Mouse (Mus musculus) kidney, embryonic 14.5 days (tissue): Measurements from ENCODE around the gene Cryzl1. TPM values are rescaled to one million over a fixed set of nuclear protein-coding genes. Genes with fewer than 3 reads are reported as not detected.

Source experiments
- ATAC-seq: fragments of 200-750 bp; cut with Nextera tagmentation; 2 replicates; pipeline ENCODE4 v1.8.0; 2017; ENCODE audit warnings: moderate number of reproducible peaks, mild to moderate bottlenecking, moderate TSS enrichment, moderate library complexity; ENCODE audit not compliant: low FRiP score, low TSS enrichment
- H3K27ac ChIP-seq: fragments of 300-500 bp; sonication (generic); 2 replicates; pipeline ENCODE4 v1.5.1; 2014; ENCODE audit warnings: low read depth, mild to moderate bottlenecking, low read length, moderate library complexity, mixed read lengths
- H3K27me3 ChIP-seq: fragments of 300-500 bp; sonication (generic); 2 replicates; pipeline ENCODE4 v1.6.1; 2014; ENCODE audit warnings: mild to moderate bottlenecking, low read length; ENCODE audit not compliant: control insufficient read depth, insufficient read depth
- H3K36me3 ChIP-seq: fragments of 300-500 bp; sonication (generic); 2 replicates; pipeline ENCODE4 v1.6.1; 2014; ENCODE audit warnings: low read length, mixed read lengths; ENCODE audit not compliant: control insufficient read depth, insufficient read depth
- H3K4me1 ChIP-seq: fragments of 300-500 bp; sonication (generic); 2 replicates; pipeline ENCODE4 v1.6.1; 2014; ENCODE audit warnings: low read length, mixed read lengths; ENCODE audit not compliant: control insufficient read depth, insufficient read depth
- H3K4me2 ChIP-seq: fragments of 300-500 bp; sonication (generic); replicated peaks from 2 replicates; pipeline ENCODE4 v1.6.1; 2014; ENCODE audit warnings: low read depth, mild to moderate bottlenecking, low read length
- H3K4me3 ChIP-seq: fragments of 300-500 bp; sonication (generic); 2 replicates; pipeline ENCODE4 v1.5.1; 2014; ENCODE audit warnings: mild to moderate bottlenecking, low read length
- H3K9ac ChIP-seq: fragments of 300-500 bp; sonication (generic); 2 replicates; pipeline ENCODE4 v1.6.1; 2014; ENCODE audit warnings: low read depth, mild to moderate bottlenecking, low read length, moderate library complexity
- H3K9me3 ChIP-seq: fragments of 300-500 bp; sonication (generic); 2 replicates; pipeline ENCODE4 v1.6.1; 2016; ENCODE audit warnings: low read length; ENCODE audit not compliant: control insufficient read depth
- WGBS: fragments of 180-500 bp; shearing (Covaris S2); extraction: QIAGEN DNeasy Blood & Tissue Kit; methylation state at CpG from one replicate; pipeline ENCODE4 v1.1.7; 2014; 5-methylcytosine and 5-hydroxymethylcytosine counted together
- polyA plus RNA-seq: library from polyadenylated mRNA; unstranded; fragments of >200 nt; fragmentation: Nextera tagmentation; extraction: Ambion mirVana; gene quantifications from 2 replicates; pipeline ENCODE4 v1.2.1, GENCODE M21; 2014

Gene Cryzl1
- 77.3 and 82.4 TPM in 2 replicates for polyA plus RNA-seq

- ATAC-seq, result peak; percentile 95
- Histone ChIP-seq H3K4me2 (peak within 1 kb of the TSS; percentile 74), H3K36me3 (no peaks in the 10 kb centered on the region), H3K9ac (peak within 1 kb of the TSS; percentile 93), H3K27me3 (no peaks in the 10 kb centered on the region), H3K4me3 (peak within 1 kb of the TSS; percentile 86), H3K27ac (peak within 1 kb of the TSS; percentile 88), H3K4me1 (peaks cover 10% of the 10 kb centered on the region), H3K9me3 (no peaks in the 10 kb centered on the region)
- WGBS, result under 1% methylated on average over 46 of the region's 46 CpGs
These were observed at the start of gene Cryzl1 for GRCm38 (mm10) chr16:91728123-91729065. Cryzl1 (minus strand) TSS chr16:91728975.

- no peaks in the 10 kb centered on the region for H3K36me3 ChIP-seq
- H3K27me3 ChIP-seq, result no peaks in the 10 kb centered on the region
- H3K4me1 ChIP-seq, result no peaks in the 10 kb centered on the region
- no peak overlapping the region for H3K4me2 ChIP-seq
- H3K9me3 ChIP-seq, result no peaks in the 10 kb centered on the region
- no peak overlapping the region for H3K9ac ChIP-seq
- no peak overlapping the region for H3K27ac ChIP-seq
- WGBS, result 78% methylated on average over 7 of the region's 7 CpGs
- no peak overlapping the region for H3K4me3 ChIP-seq
- ATAC-seq, result no peak
These were observed 43.8 kb upstream of the Cryzl1 start for GRCm38 (mm10) chr16:91772586-91772985.

- Histone ChIP-seq H3K9me3 (no peaks in the 10 kb centered on the region), H3K9ac (no peak overlapping the region), H3K36me3 (no peaks in the 10 kb centered on the region), H3K4me3 (no peak overlapping the region), H3K27ac (no peak overlapping the region), H3K4me2 (no peak overlapping the region), H3K27me3 (no peaks in the 10 kb centered on the region), H3K4me1 (no peaks in the 10 kb centered on the region)
- no peak for ATAC-seq
- WGBS, result 85% methylated on average over 6 of the region's 6 CpGs
These were observed 42.6 kb upstream of the Cryzl1 start for GRCm38 (mm10) chr16:91771334-91771733.

GRCm38 (mm10) chr16:91770662-91771061, 41.9 kb upstream of the Cryzl1 start:
- Histone ChIP-seq H3K27ac (no peak overlapping the region), H3K4me1 (no peaks in the 10 kb centered on the region), H3K4me3 (no peak overlapping the region), H3K9ac (no peak overlapping the region), H3K9me3 (no peaks in the 10 kb centered on the region), H3K36me3 (no peaks in the 10 kb centered on the region), H3K4me2 (no peak overlapping the region), H3K27me3 (no peaks in the 10 kb centered on the region)
- WGBS, result 77% methylated on average over 5 of the region's 5 CpGs
- no peak for ATAC-seq

GRCm38 (mm10) chr16:91769911-91770310, 41.1 kb upstream of the Cryzl1 start:
- Histone ChIP-seq H3K4me1 (no peaks in the 10 kb centered on the region), H3K27ac (no peak overlapping the region), H3K4me3 (no peak overlapping the region), H3K9ac (no peak overlapping the region), H3K4me2 (no peak overlapping the region), H3K36me3 (no peaks in the 10 kb centered on the region), H3K27me3 (no peaks in the 10 kb centered on the region), H3K9me3 (no peaks in the 10 kb centered on the region)
- ATAC-seq, result no peak
- WGBS, result 91% methylated on average over 5 of the region's 5 CpGs

- no peak overlapping the region for H3K9ac ChIP-seq
- 91% methylated on average over 6 of the region's 6 CpGs for WGBS
- no peak overlapping the region for H3K4me3 ChIP-seq
- H3K36me3 ChIP-seq, result no peaks in the 10 kb centered on the region
- H3K4me1 ChIP-seq, result no peaks in the 10 kb centered on the region
- ATAC-seq, result no peak
- no peak overlapping the region for H3K4me2 ChIP-seq
- H3K9me3 ChIP-seq, result no peaks in the 10 kb centered on the region
- H3K27ac ChIP-seq, result no peak overlapping the region
- no peaks in the 10 kb centered on the region for H3K27me3 ChIP-seq
These were observed 39.8 kb upstream of the Cryzl1 start for GRCm38 (mm10) chr16:91768586-91768985.

- Histone ChIP-seq H3K9me3 (no peaks in the 10 kb centered on the region), H3K4me3 (no peak overlapping the region), H3K27me3 (no peaks in the 10 kb centered on the region), H3K4me1 (no peaks in the 10 kb centered on the region), H3K27ac (no peak overlapping the region), H3K4me2 (no peak overlapping the region), H3K36me3 (no peaks in the 10 kb centered on the region), H3K9ac (no peak overlapping the region)
- WGBS, result 76% methylated on average over 11 of the region's 11 CpGs
- ATAC-seq, result no peak
These were observed 38.5 kb upstream of the Cryzl1 start for GRCm38 (mm10) chr16:91767165-91767701.

GRCm38 (mm10) chr16:91765816-91766210, 37.0 kb upstream of the Cryzl1 start:
- ATAC-seq, result no peak
- Histone ChIP-seq H3K27me3 (no peaks in the 10 kb centered on the region), H3K4me2 (no peak overlapping the region), H3K9me3 (no peaks in the 10 kb centered on the region), H3K36me3 (no peaks in the 10 kb centered on the region), H3K9ac (no peak overlapping the region), H3K4me1 (peaks cover 4% of the 10 kb centered on the region; the same call in 1 of the 2 replicates), H3K27ac (no peak overlapping the region), H3K4me3 (no peak overlapping the region)
- 92% methylated on average over 15 of the region's 15 CpGs for WGBS
